Mouse (Mus musculus) myocyte (in vitro differentiated cells): ENCODE measurements around the gene Snx30.

Experiments
- CEBPB ChIP-seq: IDR thresholded peaks from 2 replicates; pipeline ENCODE4 v1.6.1; 2011; ENCODE audit warnings: mild to moderate bottlenecking, moderate library complexity; ENCODE audit not compliant: poor library complexity, insufficient read depth, severe bottlenecking
- POLR2A ChIP-seq: IDR thresholded peaks from one replicate; pipeline ENCODE4 v1.6.1; 2011; ENCODE audit warnings: low read depth, mild to moderate bottlenecking, control low read depth, moderate library complexity; ENCODE audit not compliant: insufficient read length
- POLR2AphosphoS2 ChIP-seq: IDR thresholded peaks from one replicate; pipeline ENCODE4 v1.6.1; 2011; ENCODE audit warnings: low read depth, control low read depth; ENCODE audit not compliant: insufficient read length

GRCm38 (mm10) chr4:59845245-59845637, 39.6 kb downstream of the Snx30 start:
- TF ChIP-seq POLR2AphosphoS2 = no peak
- no peak for TF ChIP-seq POLR2A
- no peak for TF ChIP-seq CEBPB
